Mouse (Mus musculus) heart, embryonic 15.5 days (tissue): ENCODE measurements around the gene Creb5. TPM values are rescaled to one million over a fixed set of nuclear protein-coding genes. Genes with fewer than 3 reads are reported as not detected.

ENCODE experiments used
- ATAC-seq: fragments of 200-750 bp; cut with Nextera tagmentation; replicated peaks from 2 replicates; pipeline ENCODE4 v1.8.0; 2017; ENCODE audit warnings: low read depth, moderate TSS enrichment; ENCODE audit not compliant: insufficient number of reproducible peaks, insufficient read depth, low FRiP score
- H3K27ac ChIP-seq: fragments of 300-500 bp; sonication (generic); 2 replicates; pipeline ENCODE4 v1.5.1; 2015; ENCODE audit warnings: mild to moderate bottlenecking, inconsistent platforms
- H3K27me3 ChIP-seq: fragments of 300-500 bp; sonication (generic); 2 replicates; pipeline ENCODE4 v1.6.1; 2015; ENCODE audit warnings: inconsistent platforms
- H3K36me3 ChIP-seq: fragments of 300-500 bp; sonication (generic); 2 replicates; pipeline ENCODE4 v1.6.1; 2015; ENCODE audit warnings: mild to moderate bottlenecking, inconsistent platforms
- H3K4me1 ChIP-seq: fragments of 300-500 bp; sonication (generic); replicated peaks from 2 replicates; pipeline ENCODE4 v1.6.1; 2015; ENCODE audit warnings: inconsistent platforms
- H3K4me2 ChIP-seq: fragments of 300-500 bp; sonication (generic); 2 replicates; pipeline ENCODE4 v1.6.1; 2015; ENCODE audit warnings: inconsistent platforms, mild to moderate bottlenecking, moderate library complexity
- H3K4me3 ChIP-seq: fragments of 300-500 bp; sonication (generic); 2 replicates; pipeline ENCODE4 v1.5.1; 2015; ENCODE audit warnings: mild to moderate bottlenecking, inconsistent platforms
- H3K9ac ChIP-seq: fragments of 300-500 bp; sonication (generic); 2 replicates; pipeline ENCODE4 v1.6.1; 2015; ENCODE audit warnings: mild to moderate bottlenecking, inconsistent platforms
- H3K9me3 ChIP-seq: fragments of 300-500 bp; sonication (generic); replicated peaks from 2 replicates; pipeline ENCODE4 v1.6.1; 2016; ENCODE audit warnings: inconsistent platforms
- WGBS: fragments of 180-500 bp; shearing (Covaris S2); methylation state at CpG from one replicate; pipeline ENCODE4 v1.1.7; 2015; ENCODE audit warnings: mixed read lengths; 5-methylcytosine and 5-hydroxymethylcytosine counted together
- polyA plus RNA-seq: library from polyadenylated mRNA; unstranded; fragments of >200 nt; fragmentation: Nextera tagmentation; extraction: Ambion mirVana; gene quantifications from 2 replicates; pipeline ENCODE4 v1.2.1, GENCODE M21; 2015

Gene Creb5
- polyA plus RNA-seq, 1 experiment from 2014 or later, result 30.9 TPM

DNA sequence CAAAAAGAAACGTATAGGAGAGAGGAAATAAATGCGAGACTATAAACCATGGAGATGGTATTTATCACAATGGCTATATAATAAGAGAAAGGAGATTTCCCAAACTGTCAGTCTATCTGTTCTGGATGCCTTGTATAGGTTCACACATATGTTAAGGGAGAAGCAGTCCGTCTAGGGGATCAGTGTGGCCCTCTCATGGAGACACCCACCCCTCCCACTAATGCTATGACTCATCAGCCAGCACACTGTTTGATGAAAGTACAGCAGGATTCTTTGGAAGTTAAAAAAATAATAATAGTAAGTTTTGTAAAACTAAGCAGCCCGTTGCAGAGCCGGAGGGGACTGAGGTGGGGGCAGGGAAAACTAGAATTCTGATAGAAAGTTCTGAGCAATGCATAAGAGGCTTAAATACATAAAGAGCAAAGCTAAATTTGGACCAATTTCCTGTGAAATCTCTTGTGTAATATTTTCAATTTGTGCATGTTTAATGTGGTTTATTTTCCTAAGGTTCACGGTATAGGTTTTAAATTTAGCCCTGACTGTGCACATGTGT is 176.3 kb downstream of the Creb5 start:
- no peak for ATAC-seq
- no peaks in the 10 kb centered on the region for H3K4me1 ChIP-seq
- H3K9me3 ChIP-seq, result no peaks in the 10 kb centered on the region
- 64% methylated on average over 6 of the region's 6 CpGs for WGBS
- H3K27me3 ChIP-seq, result no peaks in the 10 kb centered on the region
- no peaks in the 10 kb centered on the region for H3K36me3 ChIP-seq
- H3K4me2 ChIP-seq, result no peak overlapping the region
- H3K4me3 ChIP-seq, result no peak overlapping the region
- no peak overlapping the region for H3K27ac ChIP-seq
- H3K9ac ChIP-seq, result no peak overlapping the region

DNA sequence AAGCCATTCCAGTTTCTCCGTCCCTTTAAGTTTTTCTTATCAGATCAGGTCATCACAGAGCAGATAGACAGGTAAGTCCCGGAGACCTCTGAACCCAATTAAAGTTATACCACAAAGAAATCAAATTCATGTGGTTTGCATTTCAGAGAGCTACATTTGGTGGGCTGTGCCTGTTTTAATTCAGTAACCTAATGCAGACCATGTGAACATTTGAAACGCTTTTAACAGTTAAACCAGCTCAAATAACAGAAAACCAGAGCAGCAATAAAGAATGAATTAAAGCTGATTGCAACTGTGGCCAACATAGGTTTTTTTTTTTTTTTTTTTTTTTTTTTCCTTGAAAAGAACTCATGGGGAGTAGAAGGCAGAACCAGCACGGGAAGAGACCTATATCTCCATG is 182.1 kb downstream of the Creb5 start:
- Histone ChIP-seq H3K9ac (no peak overlapping the region), H3K4me1 (peaks cover 11% of the 10 kb centered on the region), H3K4me2 (no peak overlapping the region), H3K9me3 (no peaks in the 10 kb centered on the region), H3K4me3 (no peak overlapping the region), H3K27me3 (no peaks in the 10 kb centered on the region), H3K27ac (no peak overlapping the region), H3K36me3 (no peaks in the 10 kb centered on the region)
- 69% methylated on average over 4 of the region's 4 CpGs for WGBS
- no peak for ATAC-seq

DNA sequence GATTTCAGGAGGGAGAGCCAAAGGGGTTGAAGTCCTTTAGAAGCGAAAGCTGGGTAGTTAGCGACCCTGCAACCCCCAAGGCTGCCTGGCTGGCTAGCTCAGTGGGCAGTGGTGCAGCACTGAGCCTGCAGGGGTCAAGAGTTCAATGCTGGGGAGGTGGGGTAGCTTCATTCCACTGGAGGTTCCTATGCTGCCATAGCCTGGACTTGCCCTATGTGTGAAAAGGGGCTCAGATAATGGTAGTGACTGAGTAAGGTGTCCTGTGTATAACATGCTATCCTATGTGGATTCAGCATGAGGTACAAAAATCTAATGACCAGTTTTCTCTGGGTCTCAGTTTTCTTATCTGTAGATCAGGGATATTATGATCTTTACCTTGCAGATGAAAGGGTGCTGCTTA is 182.6 kb downstream of the Creb5 start:
- Histone ChIP-seq H3K27me3 (no peaks in the 10 kb centered on the region), H3K4me2 (no peak overlapping the region), H3K27ac (no peak overlapping the region), H3K9ac (no peak overlapping the region), H3K4me1 (peaks cover 11% of the 10 kb centered on the region), H3K4me3 (no peak overlapping the region), H3K9me3 (no peaks in the 10 kb centered on the region), H3K36me3 (no peaks in the 10 kb centered on the region)
- ATAC-seq, result no peak
- WGBS, result 90% methylated on average over 2 of the region's 2 CpGs

DNA sequence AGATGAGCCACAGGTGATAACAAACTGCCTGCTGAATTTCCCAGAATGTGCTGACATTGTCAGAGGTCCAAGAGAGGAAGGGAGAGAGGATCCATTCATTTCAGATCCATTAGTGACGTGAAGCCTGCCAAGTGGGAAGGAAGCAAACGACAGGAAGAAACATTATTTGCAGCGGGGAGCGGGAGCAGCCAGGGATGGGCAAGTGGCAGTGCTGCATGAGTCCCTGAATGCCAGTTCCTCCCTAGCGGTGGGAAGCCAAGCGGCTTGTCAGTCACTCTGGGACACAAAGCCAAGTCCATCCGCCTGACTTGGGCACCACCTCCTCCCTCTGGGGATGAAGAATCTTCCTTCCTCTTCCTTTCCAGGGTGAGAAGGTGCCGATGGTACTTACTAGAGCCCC is 183.5 kb downstream of the Creb5 start:
- Histone ChIP-seq H3K27ac (no peak overlapping the region), H3K4me3 (no peak overlapping the region), H3K27me3 (no peaks in the 10 kb centered on the region), H3K4me1 (peaks cover 11% of the 10 kb centered on the region), H3K9me3 (no peaks in the 10 kb centered on the region), H3K36me3 (no peaks in the 10 kb centered on the region), H3K9ac (no peak overlapping the region), H3K4me2 (0 out of 2 replicates have a peak overlapping the region, but pooled peaks have one; percentile 19)
- ATAC-seq, result no peak
- WGBS, result 34% methylated on average over 8 of the region's 8 CpGs

DNA sequence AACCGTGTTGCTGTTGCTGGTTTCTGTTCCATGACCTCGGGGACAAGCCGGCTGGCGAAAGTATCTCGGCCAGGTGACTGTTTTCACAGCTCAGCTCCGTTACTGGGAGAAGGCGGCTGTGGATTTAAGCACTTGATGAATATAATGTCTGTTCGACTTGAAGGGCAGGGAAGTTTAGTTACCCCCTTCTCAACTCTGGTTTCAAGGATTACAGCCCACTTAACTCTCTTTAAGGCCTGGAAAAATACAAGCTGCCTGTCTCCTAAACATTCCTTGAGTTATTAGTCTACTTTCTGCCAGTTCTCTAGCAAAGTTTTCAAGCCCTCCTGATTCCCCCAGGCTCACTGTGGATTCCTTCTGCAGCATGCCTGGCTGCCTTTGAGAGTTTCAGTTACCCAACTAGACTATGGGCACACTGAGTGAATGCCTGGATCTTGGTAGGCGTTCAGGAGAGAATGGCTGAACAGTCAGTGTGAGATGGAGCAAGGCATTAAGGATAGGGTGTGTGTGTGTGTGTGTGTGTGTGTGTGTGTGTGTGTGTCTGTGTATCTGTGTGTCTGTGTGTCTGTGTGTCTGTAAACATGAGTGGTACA is 184.0 kb downstream of the Creb5 start:
- Histone ChIP-seq H3K9ac (no peak overlapping the region), H3K9me3 (no peaks in the 10 kb centered on the region), H3K4me2 (0 out of 2 replicates have a peak overlapping the region, but pooled peaks have one; percentile 19), H3K27ac (no peak overlapping the region), H3K4me3 (no peak overlapping the region), H3K27me3 (no peaks in the 10 kb centered on the region), H3K4me1 (peaks cover 11% of the 10 kb centered on the region), H3K36me3 (no peaks in the 10 kb centered on the region)
- no peak for ATAC-seq
- 55% methylated on average over 9 of the region's 9 CpGs for WGBS

DNA sequence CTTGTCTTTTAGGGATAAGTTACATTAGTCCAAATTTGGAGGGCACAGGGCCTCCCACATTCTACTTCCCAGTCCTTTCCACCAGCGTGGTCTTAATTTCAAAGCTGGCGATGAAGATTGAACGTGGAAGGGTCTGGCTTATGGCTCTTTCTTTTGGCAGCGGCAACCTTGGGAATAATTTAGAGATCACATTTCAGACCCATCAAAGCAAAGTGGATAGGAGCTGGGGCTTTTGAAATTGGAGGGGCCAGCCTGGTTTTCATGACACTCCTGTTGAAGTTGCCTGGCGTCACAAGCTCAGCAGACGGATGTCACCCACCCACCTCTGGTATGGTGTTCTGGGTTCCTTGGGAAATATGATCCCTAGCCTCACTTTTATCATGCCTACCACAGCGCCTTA is 185.7 kb downstream of the Creb5 start:
- no peaks in the 10 kb centered on the region for H3K27me3 ChIP-seq
- ATAC-seq, result no peak
- 81% methylated on average over 7 of the region's 7 CpGs for WGBS

DNA sequence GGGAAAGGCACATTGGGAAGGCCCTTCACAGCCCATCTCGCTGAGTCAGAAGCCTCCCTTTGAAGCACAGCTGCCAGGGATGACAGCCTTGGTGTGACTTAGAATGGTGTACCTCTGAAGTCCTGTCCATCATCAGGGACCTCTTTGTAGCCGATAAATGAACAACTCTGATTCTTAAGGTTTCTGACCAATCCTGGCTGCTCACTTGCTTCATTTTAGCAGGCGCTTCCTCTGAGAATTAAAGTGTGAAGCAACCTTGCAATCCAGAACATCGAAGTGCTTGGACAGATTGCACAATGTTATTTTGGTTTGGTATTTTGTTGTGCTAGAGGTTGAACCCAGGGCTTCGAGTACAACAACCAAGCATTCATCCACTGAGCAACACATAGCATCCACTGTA is 190.4 kb downstream of the Creb5 start:
- H3K36me3 ChIP-seq, result no peaks in the 10 kb centered on the region
- H3K4me1 ChIP-seq, result no peaks in the 10 kb centered on the region
- no peak for ATAC-seq
- H3K4me3 ChIP-seq, result no peak overlapping the region
- WGBS, result 86% methylated on average over 5 of the region's 5 CpGs
- H3K4me2 ChIP-seq, result no peak overlapping the region
- H3K27me3 ChIP-seq, result no peaks in the 10 kb centered on the region
- no peaks in the 10 kb centered on the region for H3K9me3 ChIP-seq
- H3K27ac ChIP-seq, result no peak overlapping the region
- H3K9ac ChIP-seq, result no peak overlapping the region

More for the DNA sequence above, 185.7 kb downstream of the Creb5 start:
- Histone ChIP-seq H3K4me1 (peaks cover 11% of the 10 kb centered on the region), H3K9ac (no peak overlapping the region), H3K4me2 (no peak overlapping the region), H3K36me3 (no peaks in the 10 kb centered on the region), H3K27ac (no peak overlapping the region), H3K4me3 (no peak overlapping the region), H3K9me3 (no peaks in the 10 kb centered on the region)

DNA sequence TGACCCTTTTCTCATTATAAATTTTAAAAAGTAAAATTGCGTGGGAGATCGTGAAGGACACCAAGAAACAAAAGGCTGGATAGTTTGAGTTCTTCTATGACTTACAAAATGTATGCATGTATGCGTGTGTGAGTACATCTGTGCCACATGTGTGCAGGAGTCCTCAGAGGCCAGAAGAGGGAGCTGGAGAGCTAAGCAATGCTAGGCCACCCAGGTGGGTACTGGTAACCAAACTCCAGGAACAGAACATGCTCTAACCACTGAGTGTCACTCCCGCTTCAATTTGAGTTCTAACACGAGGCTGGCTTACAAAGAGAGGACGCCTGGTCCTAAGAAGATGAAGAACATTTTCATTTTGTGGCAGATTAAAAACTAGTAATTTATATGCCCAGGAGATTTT is 203.8 kb downstream of the Creb5 start:
- no peak overlapping the region for H3K27ac ChIP-seq
- H3K36me3 ChIP-seq, result no peaks in the 10 kb centered on the region
- H3K4me3 ChIP-seq, result no peak overlapping the region
- no peak for ATAC-seq
- H3K9ac ChIP-seq, result no peak overlapping the region
- peaks cover 7% of the 10 kb centered on the region for H3K4me1 ChIP-seq
- H3K9me3 ChIP-seq, result no peaks in the 10 kb centered on the region
- H3K27me3 ChIP-seq, result no peaks in the 10 kb centered on the region
- H3K4me2 ChIP-seq, result no peak overlapping the region
- WGBS, result 92% methylated on average over 6 of the region's 6 CpGs

DNA sequence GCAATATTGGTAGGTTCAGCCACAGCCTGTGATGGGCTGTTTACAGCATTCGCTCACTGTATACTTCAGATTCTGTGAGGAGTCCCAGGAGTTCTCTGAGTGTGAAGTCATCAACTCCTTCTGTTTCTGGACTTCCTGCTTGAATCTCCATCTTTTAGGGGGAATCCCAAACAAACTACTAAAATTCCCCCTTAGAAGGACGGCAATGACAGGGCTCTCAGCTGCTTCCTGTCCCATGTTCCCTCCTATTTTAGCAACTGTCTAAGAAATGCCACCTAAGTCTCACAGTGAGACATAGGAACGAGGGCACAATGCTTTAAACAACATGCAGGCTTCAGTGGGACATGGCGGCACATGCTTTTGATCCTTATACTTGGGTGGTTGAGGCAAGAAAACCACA is 204.3 kb downstream of the Creb5 start:
- H3K9me3 ChIP-seq, result no peaks in the 10 kb centered on the region
- no peak overlapping the region for H3K4me2 ChIP-seq
- H3K36me3 ChIP-seq, result no peaks in the 10 kb centered on the region
- H3K27me3 ChIP-seq, result no peaks in the 10 kb centered on the region
- ATAC-seq, result no peak
- H3K27ac ChIP-seq, result no peak overlapping the region
- H3K4me1 ChIP-seq, result peaks cover 8% of the 10 kb centered on the region
- H3K9ac ChIP-seq, result no peak overlapping the region
- no peak overlapping the region for H3K4me3 ChIP-seq
- WGBS, result 89% methylated on average over 4 of the region's 4 CpGs

DNA sequence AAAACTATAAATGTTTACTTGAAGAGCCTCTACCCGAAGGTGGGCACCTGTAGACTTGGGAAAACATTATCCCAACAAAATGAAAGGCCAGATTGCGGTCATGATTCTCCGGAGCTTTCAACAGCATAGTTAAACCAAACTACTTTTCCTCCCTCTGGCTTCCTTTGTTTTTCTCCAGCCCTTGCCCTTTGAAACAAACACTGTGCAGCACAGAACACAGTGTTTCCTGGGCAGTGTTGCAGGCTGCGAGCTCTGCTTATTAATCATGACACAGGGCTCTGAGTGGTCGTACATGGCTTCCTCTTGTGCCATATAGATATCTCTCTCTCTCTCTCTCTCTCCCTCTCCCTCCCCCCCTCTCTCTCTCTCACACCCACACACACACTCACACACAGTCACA is 206.8 kb downstream of the Creb5 start:
- Histone ChIP-seq H3K9me3 (no peaks in the 10 kb centered on the region), H3K27ac (no peak overlapping the region), H3K4me3 (no peak overlapping the region), H3K9ac (no peak overlapping the region), H3K4me1 (peaks cover 10% of the 10 kb centered on the region), H3K36me3 (no peaks in the 10 kb centered on the region), H3K4me2 (no peak overlapping the region), H3K27me3 (no peaks in the 10 kb centered on the region)
- ATAC-seq, result no peak
- 48% methylated on average over 5 of the region's 5 CpGs for WGBS

DNA sequence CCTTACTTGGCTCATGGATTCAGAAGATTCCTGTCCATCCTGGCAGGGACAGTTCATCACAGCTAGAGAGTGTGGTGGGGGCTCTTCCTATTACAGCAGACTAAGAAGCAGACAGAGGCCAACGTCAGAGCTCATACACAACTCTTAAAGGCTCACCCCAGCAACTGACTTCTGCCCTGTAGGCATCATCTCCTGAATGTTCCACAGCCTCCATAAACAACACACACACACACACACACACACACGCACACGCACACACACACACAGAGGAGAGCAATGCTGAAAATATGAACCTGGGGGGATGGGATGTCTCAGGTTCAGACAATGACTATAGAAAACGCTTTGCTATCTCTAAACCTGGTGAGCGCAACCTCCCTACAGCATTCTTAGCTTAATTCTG is 208.6 kb downstream of the Creb5 start:
- Histone ChIP-seq H3K27ac (no peak overlapping the region), H3K9me3 (no peaks in the 10 kb centered on the region), H3K4me3 (no peak overlapping the region), H3K4me2 (no peak overlapping the region), H3K4me1 (peaks cover 10% of the 10 kb centered on the region), H3K27me3 (no peaks in the 10 kb centered on the region), H3K9ac (no peak overlapping the region), H3K36me3 (no peaks in the 10 kb centered on the region)
- ATAC-seq, result no peak
- 83% methylated on average over 5 of the region's 5 CpGs for WGBS

DNA sequence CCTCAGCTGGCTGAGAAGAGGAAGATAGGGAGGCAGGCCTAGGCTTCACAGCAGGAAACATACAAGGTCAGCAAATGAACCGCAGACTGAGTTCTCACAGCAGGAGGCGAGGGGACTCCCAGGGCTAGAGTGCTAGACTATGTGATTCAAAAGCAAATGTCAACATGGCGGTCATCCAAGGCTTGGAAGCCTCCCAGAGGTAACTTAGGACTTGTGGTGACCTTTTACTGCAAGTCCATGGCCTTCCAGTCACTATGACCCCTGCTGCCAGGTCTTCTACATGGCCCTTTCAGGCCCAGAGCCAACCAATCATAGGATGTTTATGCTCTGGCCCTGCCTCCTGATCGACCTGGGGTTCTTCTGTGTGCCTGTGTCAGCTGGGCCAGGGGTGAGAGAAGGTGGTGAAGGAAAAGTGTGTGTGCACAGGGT is 209.3 kb downstream of the Creb5 start:
- Histone ChIP-seq H3K36me3 (no peaks in the 10 kb centered on the region), H3K4me1 (peaks cover 10% of the 10 kb centered on the region), H3K4me2 (no peak overlapping the region), H3K9me3 (no peaks in the 10 kb centered on the region), H3K9ac (no peak overlapping the region), H3K27ac (peak overlapping the region; percentile 39), H3K4me3 (no peak overlapping the region), H3K27me3 (no peaks in the 10 kb centered on the region)
- ATAC-seq, result no peak
- 51% methylated on average over 4 of the region's 4 CpGs for WGBS
